ENCODE assay signal across 19 mouse cellular contexts in genomic region chr6:65025130-65025529, GRCm38 (mm10).
"Had no signal": no experiment of that assay in that cellular context is flagged by ENCODE, and none has a peak within 500 bp of the region (broad histone marks: within the 10 kb centered on the region; RNA-seq: fewer than 3 reads in every experiment).

No protein-coding gene starts in this region.

- H3K9me3 ChIP-seq: lung, embryonic 15.5 days; midbrain, embryonic 10.5 days; midbrain, embryonic 12.5 days; neural tube, embryonic 13.5 days; neural tube, embryonic 15.5 days had no signal

- H3K4me1 ChIP-seq: lung, embryonic 15.5 days; midbrain, embryonic 10.5 days; midbrain, embryonic 12.5 days; neural tube, embryonic 13.5 days; neural tube, embryonic 15.5 days had no signal

- H3K4me3 ChIP-seq: lung, embryonic 15.5 days; midbrain, embryonic 10.5 days; midbrain, embryonic 12.5 days; myocyte; neural tube, embryonic 13.5 days; neural tube, embryonic 15.5 days had no signal

- DNase-seq: liver, postnatal 0 days; lung, adult 2 months; lung, postnatal 14 days; lung, postnatal 4 days; midbrain, embryonic 14.5 days; retina, postnatal 1 day; right cerebral cortex, adult 18-20 months; right cerebral cortex, postnatal 25 days; right cerebral cortex, postnatal 4 days; spleen, adult 18-20 months; thymus, adult 18-20 months; thymus, postnatal 14 days; thymus, postnatal 36 days had no signal

- H3K27me3 ChIP-seq: lung, embryonic 15.5 days; midbrain, embryonic 12.5 days; neural tube, embryonic 13.5 days; neural tube, embryonic 15.5 days had no signal

- H3K36me3 ChIP-seq: lung, embryonic 15.5 days; midbrain, embryonic 10.5 days; midbrain, embryonic 12.5 days; neural tube, embryonic 13.5 days; neural tube, embryonic 15.5 days had no signal
